Mouse (Mus musculus): ENCODE data around the gene Sh2b1. TPM values are rescaled to one million over a fixed set of nuclear protein-coding genes. Genes with fewer than 3 reads are reported as not detected.

Gene Sh2b1
- polyA plus RNA-seq, 1 experiment from 2014 or later = 42.1 TPM

- Histone ChIP-seq H3K4me3 (replicated peaks; ENCODE audit: low read length) (no peak overlapping the region), H3K27ac (ENCODE audit: low read length) (no peak overlapping the region), H3K9ac (ENCODE audit: low read length) (no peak overlapping the region), H3K4me2 (ENCODE audit: low read depth, low read length) (no peak overlapping the region), H3K36me3 (ENCODE audit: control insufficient read depth, insufficient read depth, low read length) (no peaks in the 10 kb centered on the region), H3K4me1 (ENCODE audit: control insufficient read depth, insufficient read depth, low read length) (peaks cover 8% of the 10 kb centered on the region), H3K9me3 (replicated peaks; ENCODE audit: control insufficient read depth, low read length) (no peaks in the 10 kb centered on the region), H3K27me3 (ENCODE audit: control insufficient read depth, insufficient read depth, low read length) (no peaks in the 10 kb centered on the region)
- WGBS = 78% methylated on average over 6 of the region's 6 CpGs
- no peak for ATAC-seq (ENCODE audit: insufficient read depth, low FRiP score)
These were observed 51.1 kb downstream of the Sh2b1 start for GRCm38 (mm10) chr7:126424161-126424560.

- Histone ChIP-seq H3K27ac (ENCODE audit: low read length) (no peak overlapping the region), H3K4me3 (replicated peaks; ENCODE audit: low read length) (no peak overlapping the region), H3K4me2 (ENCODE audit: low read depth, low read length) (no peak overlapping the region), H3K27me3 (ENCODE audit: control insufficient read depth, insufficient read depth, low read length) (no peaks in the 10 kb centered on the region), H3K9ac (ENCODE audit: low read length) (no peak overlapping the region), H3K4me1 (ENCODE audit: control insufficient read depth, insufficient read depth, low read length) (no peaks in the 10 kb centered on the region), H3K36me3 (ENCODE audit: control insufficient read depth, insufficient read depth, low read length) (no peaks in the 10 kb centered on the region), H3K9me3 (replicated peaks; ENCODE audit: control insufficient read depth, low read length) (no peaks in the 10 kb centered on the region)
- WGBS = 80% methylated on average over 5 of the region's 5 CpGs
- no peak for ATAC-seq (ENCODE audit: insufficient read depth, low FRiP score)
These were observed 53.5 kb downstream of the Sh2b1 start for GRCm38 (mm10) chr7:126421756-126422155.

DNA sequence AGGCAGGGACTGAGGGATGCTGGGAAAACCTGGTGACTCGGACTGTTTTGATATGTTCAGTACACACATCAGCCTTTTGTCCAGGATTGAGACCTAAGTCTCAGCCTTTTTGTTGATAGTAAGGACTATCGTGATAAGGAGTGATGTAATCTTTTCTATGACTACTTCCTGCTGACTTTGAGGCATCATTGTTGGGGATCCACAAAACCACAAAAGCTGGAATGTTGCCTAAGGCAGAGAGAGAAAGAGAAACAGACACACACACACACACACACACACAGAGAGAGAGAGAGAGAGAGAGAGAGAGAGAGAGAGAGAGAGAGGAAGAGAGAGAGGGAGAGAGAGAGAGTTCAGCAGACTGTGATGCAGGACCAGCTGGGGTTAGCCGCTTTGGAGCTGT, 56.7 kb downstream of the Sh2b1 start:
- WGBS = 38% methylated on average over 3 of the region's 3 CpGs
- Histone ChIP-seq H3K9me3 (replicated peaks; ENCODE audit: control insufficient read depth, low read length) (no peaks in the 10 kb centered on the region), H3K27ac (ENCODE audit: low read length) (no peak overlapping the region), H3K4me1 (ENCODE audit: control insufficient read depth, insufficient read depth, low read length) (no peaks in the 10 kb centered on the region), H3K27me3 (ENCODE audit: control insufficient read depth, insufficient read depth, low read length) (no peaks in the 10 kb centered on the region), H3K36me3 (ENCODE audit: control insufficient read depth, insufficient read depth, low read length) (no peaks in the 10 kb centered on the region), H3K4me3 (replicated peaks; ENCODE audit: low read length) (no peak overlapping the region), H3K9ac (ENCODE audit: low read length) (no peak overlapping the region), H3K4me2 (ENCODE audit: low read depth, low read length) (no peak overlapping the region)
- no peak for ATAC-seq (ENCODE audit: insufficient read depth, low FRiP score)

DNA sequence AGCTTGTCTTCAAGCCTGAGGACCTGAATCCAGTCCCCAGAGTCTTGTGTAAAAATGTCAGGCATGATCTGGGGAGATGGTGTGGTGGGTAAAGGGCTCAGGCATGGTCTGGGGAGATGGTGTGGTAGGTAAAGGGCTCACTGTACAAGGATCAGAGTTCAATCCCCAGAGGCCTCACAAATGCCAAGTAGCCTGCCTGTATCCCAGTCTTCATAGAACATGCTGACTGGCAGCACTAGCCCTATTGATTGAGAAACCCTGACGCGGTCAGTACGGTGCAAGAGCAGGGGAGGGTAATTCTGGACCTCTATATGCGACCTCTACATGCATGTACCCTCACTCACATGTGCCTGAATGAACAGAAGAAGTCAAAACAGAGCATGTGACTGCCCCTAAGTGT, 57.6 kb downstream of the Sh2b1 start:
- no peak for ATAC-seq (ENCODE audit: insufficient read depth, low FRiP score)
- Histone ChIP-seq H3K4me3 (replicated peaks; ENCODE audit: low read length) (no peak overlapping the region), H3K4me1 (ENCODE audit: control insufficient read depth, insufficient read depth, low read length) (no peaks in the 10 kb centered on the region), H3K27me3 (ENCODE audit: control insufficient read depth, insufficient read depth, low read length) (no peaks in the 10 kb centered on the region), H3K9me3 (replicated peaks; ENCODE audit: control insufficient read depth, low read length) (no peaks in the 10 kb centered on the region), H3K4me2 (ENCODE audit: low read depth, low read length) (no peak overlapping the region), H3K36me3 (ENCODE audit: control insufficient read depth, insufficient read depth, low read length) (no peaks in the 10 kb centered on the region), H3K9ac (ENCODE audit: low read length) (no peak overlapping the region), H3K27ac (ENCODE audit: low read length) (no peak overlapping the region)
- whole genome bisulfite sequencing = 89% methylated on average over 4 of the region's 4 CpGs

GRCm38 (mm10) chr7:126417045-126417444, 58.2 kb downstream of the Sh2b1 start:
- no peak for ATAC-seq (ENCODE audit: insufficient read depth, low FRiP score)

More at GRCm38 (mm10) chr7:126417045-126417444, 58.2 kb downstream of the Sh2b1 start:
- H3K4me3 ChIP-seq (replicated peaks; ENCODE audit: low read length) = no peak overlapping the region
- H3K27ac ChIP-seq (ENCODE audit: low read length) = no peak overlapping the region
- no peak overlapping the region for H3K4me2 ChIP-seq (ENCODE audit: low read depth, low read length)
- H3K36me3 ChIP-seq (ENCODE audit: control insufficient read depth, insufficient read depth, low read length) = no peaks in the 10 kb centered on the region
- H3K4me1 ChIP-seq (ENCODE audit: control insufficient read depth, insufficient read depth, low read length) = no peaks in the 10 kb centered on the region
- H3K9me3 ChIP-seq (replicated peaks; ENCODE audit: control insufficient read depth, low read length) = no peaks in the 10 kb centered on the region
- no peak overlapping the region for H3K9ac ChIP-seq (ENCODE audit: low read length)
- H3K27me3 ChIP-seq (ENCODE audit: control insufficient read depth, insufficient read depth, low read length) = no peaks in the 10 kb centered on the region
- 59% methylated on average over 8 of the region's 8 CpGs for WGBS

Other genes starting within 250 kb of the Sh2b1 start
- 8.1 and 9.7 TPM in 2 replicates for gene Sbk1, start 202.8 kb downstream of the Sh2b1 start, polyA plus RNA-seq (2015; fragmentation: Nextera tagmentation; extraction: Ambion mirVana)
- 0.51 and 2.0 TPM in 2 replicates for gene Lat, start 105.9 kb downstream of the Sh2b1 start, polyA plus RNA-seq (2015; fragmentation: Nextera tagmentation; extraction: Ambion mirVana)
- 48.1 and 52.4 TPM in 2 replicates for gene Spns1, start 98.0 kb downstream of the Sh2b1 start, polyA plus RNA-seq (2015; fragmentation: Nextera tagmentation; extraction: Ambion mirVana)
- 1.1 and 1.4 TPM in 2 replicates for gene Nfatc2ip, start 78.7 kb downstream of the Sh2b1 start, polyA plus RNA-seq (2015; fragmentation: Nextera tagmentation; extraction: Ambion mirVana)
- gene Cd19, start 60.5 kb downstream of the Sh2b1 start, polyA plus RNA-seq (2015; fragmentation: Nextera tagmentation; extraction: Ambion mirVana) = 0.62 and 0.75 TPM in 2 replicates
- 28.0 and 31.5 TPM in 2 replicates for gene Rabep2, start 46.7 kb downstream of the Sh2b1 start, polyA plus RNA-seq (2015; fragmentation: Nextera tagmentation; extraction: Ambion mirVana)
- gene Atp2a1, start 12.3 kb downstream of the Sh2b1 start, polyA plus RNA-seq (2015; fragmentation: Nextera tagmentation; extraction: Ambion mirVana) = 4.0 and 110 TPM in 2 replicates
- gene Tufm, start 11.9 kb upstream of the Sh2b1 start, polyA plus RNA-seq (2015; fragmentation: Nextera tagmentation; extraction: Ambion mirVana) = 140 and 154 TPM in 2 replicates
- gene Atxn2l, start 28.0 kb upstream of the Sh2b1 start, polyA plus RNA-seq (2015; fragmentation: Nextera tagmentation; extraction: Ambion mirVana) = 31.2 and 33.4 TPM in 2 replicates
- gene Eif3c, start 91.0 kb upstream of the Sh2b1 start, polyA plus RNA-seq (2015; fragmentation: Nextera tagmentation; extraction: Ambion mirVana) = 165 and 176 TPM in 2 replicates
- gene Apobr, start 109.5 kb upstream of the Sh2b1 start, polyA plus RNA-seq (2015; fragmentation: Nextera tagmentation; extraction: Ambion mirVana) = 1.4 and 2.2 TPM in 2 replicates
- 30.4 and 33.3 TPM in 2 replicates for gene Cln3, start 110.4 kb upstream of the Sh2b1 start, polyA plus RNA-seq (2015; fragmentation: Nextera tagmentation; extraction: Ambion mirVana)
- gene Il27, start 119.5 kb upstream of the Sh2b1 start, polyA plus RNA-seq (2015; fragmentation: Nextera tagmentation; extraction: Ambion mirVana) = not detected in 2 replicates
- gene Nupr1, start 155.4 kb upstream of the Sh2b1 start, polyA plus RNA-seq (2015; fragmentation: Nextera tagmentation; extraction: Ambion mirVana) = 133 and 141 TPM in 2 replicates
- 40.4 and 47.6 TPM in 2 replicates for gene Sgf29, start 173.9 kb upstream of the Sh2b1 start, polyA plus RNA-seq (2015; fragmentation: Nextera tagmentation; extraction: Ambion mirVana)
- gene Sult1a1, start 201.0 kb upstream of the Sh2b1 start, polyA plus RNA-seq (2015; fragmentation: Nextera tagmentation; extraction: Ambion mirVana) = 11.9 and 13.0 TPM in 2 replicates
- gene Bola2, start 220.0 kb upstream of the Sh2b1 start, polyA plus RNA-seq (2015; fragmentation: Nextera tagmentation; extraction: Ambion mirVana) = 93.0 and 107 TPM in 2 replicates
- gene Slx1b, start 220.4 kb upstream of the Sh2b1 start, polyA plus RNA-seq (2015; fragmentation: Nextera tagmentation; extraction: Ambion mirVana) = 9.0 and 9.5 TPM in 2 replicates
- gene Coro1a, start 232.4 kb upstream of the Sh2b1 start, polyA plus RNA-seq (2015; fragmentation: Nextera tagmentation; extraction: Ambion mirVana) = 45.8 and 55.5 TPM in 2 replicates

Data from stomach, embryonic 16.5 days (tissue).